Mouse (Mus musculus) megakaryocyte, embryonic 14.5 days (primary cell): ENCODE measurements around the gene Prune1.

Experiments used
- FLI1 ChIP-seq: IDR thresholded peaks from 2 replicates; pipeline ENCODE4 v1.6.1; 2012; ENCODE audit warnings: low read length, inconsistent platforms, mixed read lengths
- GATA1 ChIP-seq: IDR thresholded peaks from 3 replicates; pipeline ENCODE4 v1.6.1; 2012; ENCODE audit warnings: mixed read lengths, low read length, inconsistent platforms, borderline replicate concordance

GRCm38 (mm10) chr3:95250783-95251424 lies 31.0 kb downstream of the Prune1 start, which contains the start of gene Bnipl:
- TF ChIP-seq GATA1 (no peak), FLI1 (no peak)
